Mouse (Mus musculus): ENCODE measurements around the gene Taok1.

- TF ChIP-seq CTCF (IDR thresholded peaks at IDR 0.05) (no peak), EP300 (IDR thresholded peaks at IDR 0.05) (no peak)
Measured at GRCm38 (mm10) chr11:77483043-77483442, 124.6 kb downstream of the Taok1 start.

Data from lung, postnatal 0 days (tissue).